Mouse (Mus musculus) MEL-GATA-1-ER (cell line): ENCODE data around the gene Sorcs2.

Experiments used
- DNase-seq: peaks from one replicate; pipeline ENCODE4 v3.0.0-alpha.2; 2012; ENCODE audit warnings: low read depth; ENCODE audit errors: extremely low read depth

The Sorcs2 gene

DNA sequence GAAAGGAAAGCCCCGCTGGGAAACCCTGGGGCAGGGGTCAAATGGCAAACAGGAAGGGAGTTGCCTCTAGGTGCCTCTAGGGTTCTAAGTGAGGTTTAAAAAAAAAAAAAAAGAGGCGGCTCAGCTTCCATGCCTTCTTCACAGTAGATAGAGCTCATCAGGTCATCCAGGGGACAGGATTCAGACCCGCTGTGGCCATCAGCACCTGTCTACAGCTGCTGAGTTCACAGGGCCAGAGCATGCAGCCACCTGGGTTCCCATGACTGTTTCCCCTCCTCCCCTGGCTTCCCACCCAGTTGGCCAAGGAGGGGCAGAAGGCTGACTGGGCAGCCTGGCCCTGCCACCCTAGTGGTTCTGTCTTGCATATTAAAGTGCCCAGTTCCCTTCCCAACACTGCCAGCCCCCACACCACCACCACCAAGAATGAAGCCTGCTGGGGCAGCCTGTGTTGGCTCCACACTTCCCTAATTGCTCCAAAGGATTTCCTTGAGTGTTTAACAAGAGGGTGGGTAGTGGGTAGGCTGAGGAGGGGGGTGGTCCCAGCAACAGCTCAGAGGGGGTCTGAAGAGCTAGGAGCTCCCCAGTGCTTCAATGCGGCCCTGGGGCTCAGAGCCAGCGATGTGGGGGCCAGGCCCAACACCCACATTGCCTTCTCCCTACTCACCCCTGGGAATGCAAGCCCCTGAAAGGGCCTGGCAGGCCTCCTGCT lies 38.2 kb downstream of the Sorcs2 start:
- DNase-seq, result no peak

DNA sequence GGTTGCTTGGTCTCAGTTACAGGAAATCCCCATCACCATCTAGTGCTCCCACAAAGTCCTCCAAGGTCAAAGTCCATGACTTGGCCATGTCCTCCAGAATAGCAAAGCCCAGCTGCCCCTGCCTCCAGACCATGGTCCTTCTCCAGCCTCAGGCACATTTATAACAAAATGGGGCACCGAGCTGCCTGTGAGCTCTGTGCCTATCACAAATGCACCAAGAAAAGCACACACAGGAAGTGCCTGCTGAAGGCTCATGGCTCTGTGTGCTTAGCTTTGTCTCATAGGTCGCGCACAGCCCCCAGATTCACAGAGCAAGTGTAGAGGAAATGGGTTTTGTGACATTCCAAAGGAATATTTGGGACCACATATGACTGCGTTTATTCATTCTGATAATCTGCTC lies 39.8 kb downstream of the Sorcs2 start:
- DNase-seq, result no peak

DNA sequence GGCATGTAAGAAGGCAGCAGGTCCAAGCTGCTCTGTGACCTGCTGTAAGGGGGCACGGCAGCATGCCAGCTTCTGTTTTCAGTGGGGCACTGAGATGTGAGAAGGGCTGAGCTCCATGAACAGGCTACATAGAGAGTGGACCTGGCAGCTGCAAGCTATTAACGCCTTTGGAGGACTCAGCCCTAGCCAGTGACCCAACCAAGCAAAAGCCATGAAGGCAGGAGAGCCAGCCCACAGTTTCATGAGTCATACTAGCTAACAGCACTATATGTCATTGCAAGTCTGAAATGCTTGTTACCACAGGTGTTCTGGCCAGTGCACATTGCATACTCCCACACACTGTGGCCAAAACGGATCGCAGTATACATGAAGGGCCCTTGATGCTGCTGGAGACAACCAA lies 41.3 kb downstream of the Sorcs2 start:
- no peak for DNase-seq

DNA sequence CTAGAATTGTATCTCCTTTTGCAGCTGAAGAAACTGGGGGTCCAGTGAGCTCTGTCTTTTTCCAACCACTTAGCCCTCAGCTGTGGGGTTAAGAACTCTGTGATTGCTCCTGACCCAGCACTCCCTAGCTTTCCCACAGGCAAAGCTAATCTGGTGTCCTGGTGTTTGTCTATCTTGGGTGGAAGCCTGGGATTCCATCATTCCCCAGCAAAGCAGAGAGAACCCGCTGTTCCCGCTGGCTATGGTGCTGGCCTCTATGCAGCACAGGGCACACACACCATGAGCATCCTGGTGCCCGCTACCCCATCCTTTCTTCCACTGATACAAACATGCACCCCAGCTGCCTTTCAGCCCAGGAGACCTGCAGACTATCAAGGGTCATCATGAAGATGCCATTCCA lies 42.3 kb downstream of the Sorcs2 start:
- DNase-seq, result no peak

DNA sequence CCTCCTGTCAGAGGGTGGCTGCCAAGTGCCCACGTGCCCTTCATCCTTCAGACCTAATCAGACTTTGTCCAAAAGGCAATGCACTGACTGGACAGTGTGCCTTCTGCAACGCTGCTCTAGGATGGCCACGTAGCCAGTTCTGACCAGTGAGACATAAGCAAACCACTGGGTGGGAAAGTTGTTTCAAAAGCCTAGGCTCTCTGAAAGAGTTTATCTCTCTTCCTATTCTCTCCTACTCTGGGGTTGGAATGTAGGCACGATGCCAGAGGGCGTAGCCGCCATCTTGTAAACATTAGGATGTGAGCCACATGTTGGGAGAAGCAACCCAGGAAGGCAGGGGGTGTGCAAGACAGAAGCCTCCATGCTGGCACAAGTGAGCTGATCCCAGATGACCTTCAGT lies 44.3 kb downstream of the Sorcs2 start:
- DNase-seq, result no peak

DNA sequence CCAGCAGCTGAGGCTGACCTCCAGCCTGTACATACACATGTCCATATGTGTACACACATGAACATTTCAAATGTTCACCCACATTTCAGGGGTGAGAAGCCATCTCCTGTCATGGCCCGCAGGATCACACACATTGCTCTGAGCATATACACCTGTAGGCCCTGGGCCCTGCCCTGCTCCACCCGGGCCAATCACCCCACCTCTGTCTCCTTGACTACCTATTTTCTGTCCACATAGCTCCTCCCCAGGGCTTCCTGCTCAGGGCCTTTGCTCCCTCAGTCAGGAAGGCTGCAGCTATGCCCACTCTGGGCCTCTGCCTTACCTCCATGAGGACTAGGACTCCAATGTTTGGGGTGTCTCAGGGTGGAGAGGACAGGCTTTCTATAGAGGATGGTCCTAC lies 44.7 kb downstream of the Sorcs2 start:
- DNase-seq, result no peak

DNA sequence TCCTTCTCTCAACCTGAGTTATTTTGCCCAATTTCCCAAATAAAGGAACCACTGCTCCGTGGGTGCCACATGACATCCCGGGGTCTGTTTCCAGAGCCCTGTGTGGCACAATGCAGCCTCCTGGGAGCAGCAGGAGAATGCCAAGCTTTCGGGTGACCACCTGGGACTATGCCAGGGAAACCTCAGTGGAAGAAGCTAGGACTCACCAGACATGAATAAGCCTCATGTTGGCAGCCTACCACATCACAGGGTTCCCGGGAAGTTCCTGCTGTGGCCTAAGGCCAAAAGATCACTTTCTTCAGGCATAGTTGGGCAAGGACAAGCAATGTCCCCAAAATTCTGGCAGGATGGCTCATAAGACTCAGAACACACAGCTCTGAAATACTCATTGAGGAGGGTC lies 51.2 kb downstream of the Sorcs2 start:
- DNase-seq, result no peak

DNA sequence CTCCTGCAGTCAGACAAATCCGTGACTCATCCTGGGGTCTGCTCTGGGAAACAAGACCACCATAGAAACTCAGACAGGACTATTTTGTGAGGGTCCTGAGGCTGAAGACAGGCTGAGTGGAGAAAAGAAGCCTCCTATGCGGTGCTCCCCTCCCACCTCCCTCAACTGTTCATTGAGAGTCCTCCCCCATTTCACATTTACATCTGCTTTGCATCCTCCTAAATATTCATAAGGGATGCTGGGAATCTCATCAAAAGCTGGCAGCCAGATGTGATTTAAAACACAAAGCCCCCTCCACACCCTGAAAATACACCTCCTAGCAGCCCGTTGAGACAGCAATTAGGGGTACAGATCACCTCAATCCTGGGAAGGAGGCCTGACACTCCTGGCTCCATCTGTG lies 58.7 kb downstream of the Sorcs2 start:
- DNase-seq, result no peak

DNA sequence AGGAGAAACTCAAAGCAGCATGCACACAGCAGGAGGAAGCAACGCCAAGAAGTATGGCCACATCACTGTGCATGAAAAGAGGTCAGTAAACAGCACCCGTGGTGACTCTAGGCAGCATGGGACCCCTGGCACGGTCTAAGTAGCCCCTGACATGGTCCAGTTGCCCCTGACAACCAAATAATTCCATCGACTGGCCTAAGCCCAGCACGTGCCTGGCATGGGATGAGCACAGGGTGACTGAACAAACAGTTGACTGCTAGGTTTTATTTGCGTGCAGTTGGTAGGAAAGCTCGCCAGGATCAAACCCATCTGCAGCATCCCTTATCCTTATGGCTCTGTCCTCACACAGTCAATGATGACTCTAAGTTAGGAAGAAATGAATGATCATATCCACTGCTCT lies 61.7 kb downstream of the Sorcs2 start:
- no peak for DNase-seq

DNA sequence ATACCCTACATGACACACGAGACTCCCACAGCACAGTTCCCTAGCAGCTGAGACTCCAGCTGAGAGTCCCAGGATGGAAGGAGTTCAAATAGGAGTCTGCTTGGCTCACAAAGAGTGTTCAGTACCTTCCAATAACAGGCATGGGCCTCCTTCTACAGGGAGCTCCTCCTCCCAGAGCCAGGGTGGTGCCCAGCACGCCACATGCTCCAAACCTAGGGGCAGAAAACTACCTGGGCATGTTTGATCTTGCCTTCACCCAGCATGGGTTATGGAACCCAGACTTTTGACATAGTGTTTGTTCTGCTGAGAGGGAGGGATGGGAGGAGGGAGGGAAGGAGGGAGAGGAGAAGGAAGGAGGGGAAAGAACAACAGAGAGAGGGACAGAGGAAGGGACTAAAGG lies 62.3 kb downstream of the Sorcs2 start:
- no peak for DNase-seq

DNA sequence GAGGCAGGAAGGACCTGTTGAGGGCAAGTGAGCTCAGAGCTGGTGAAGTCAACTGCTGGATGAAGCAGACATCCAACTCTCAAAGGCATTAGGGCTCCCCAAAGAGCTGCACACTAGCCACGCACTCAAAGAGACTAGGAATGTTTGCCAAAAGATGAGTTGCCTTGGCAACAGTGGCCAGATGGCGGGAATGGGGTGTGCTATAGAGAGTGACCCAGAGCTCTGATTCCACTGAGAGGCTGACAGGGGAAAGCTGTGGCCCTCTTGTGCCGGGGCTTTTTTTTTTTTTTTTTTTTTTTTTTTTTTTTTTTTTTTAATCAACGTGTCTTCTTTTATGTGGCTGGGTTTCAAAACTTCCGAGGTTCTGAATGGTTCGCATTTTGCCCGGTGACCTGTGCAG lies 63.7 kb downstream of the Sorcs2 start:
- DNase-seq, result no peak

DNA sequence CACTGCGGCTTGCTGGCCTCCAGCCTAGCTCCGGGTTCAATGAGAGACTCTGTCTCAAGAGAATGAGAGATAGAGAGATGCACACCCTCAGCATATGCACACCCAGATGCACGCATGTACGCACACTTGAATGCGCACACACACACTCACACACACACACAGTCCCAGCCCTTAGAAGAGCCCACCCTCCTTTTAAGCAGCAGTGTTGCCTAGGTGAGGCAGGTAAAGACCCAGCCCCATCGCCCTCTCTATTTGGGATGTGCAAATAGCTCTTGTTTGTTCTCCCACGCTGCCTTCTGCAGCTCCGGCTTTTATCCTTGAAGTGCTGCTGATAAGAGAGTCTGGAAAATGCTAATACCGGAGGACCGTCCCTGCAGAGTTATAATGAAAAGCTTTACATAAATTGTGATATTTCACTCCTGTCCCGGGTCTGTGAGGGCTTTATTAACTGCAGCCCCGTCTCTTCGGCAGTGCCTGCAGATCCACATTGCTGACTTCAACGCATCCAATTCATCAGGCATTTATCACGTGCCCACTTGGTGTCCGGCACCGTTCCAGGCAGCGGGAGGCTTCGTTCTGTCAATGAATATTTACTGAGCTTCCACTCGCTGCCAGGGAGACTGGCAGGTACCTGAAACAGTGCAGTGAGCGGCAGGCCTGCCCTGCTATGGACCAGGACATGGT lies 67.3 kb downstream of the Sorcs2 start:
- no peak for DNase-seq

DNA sequence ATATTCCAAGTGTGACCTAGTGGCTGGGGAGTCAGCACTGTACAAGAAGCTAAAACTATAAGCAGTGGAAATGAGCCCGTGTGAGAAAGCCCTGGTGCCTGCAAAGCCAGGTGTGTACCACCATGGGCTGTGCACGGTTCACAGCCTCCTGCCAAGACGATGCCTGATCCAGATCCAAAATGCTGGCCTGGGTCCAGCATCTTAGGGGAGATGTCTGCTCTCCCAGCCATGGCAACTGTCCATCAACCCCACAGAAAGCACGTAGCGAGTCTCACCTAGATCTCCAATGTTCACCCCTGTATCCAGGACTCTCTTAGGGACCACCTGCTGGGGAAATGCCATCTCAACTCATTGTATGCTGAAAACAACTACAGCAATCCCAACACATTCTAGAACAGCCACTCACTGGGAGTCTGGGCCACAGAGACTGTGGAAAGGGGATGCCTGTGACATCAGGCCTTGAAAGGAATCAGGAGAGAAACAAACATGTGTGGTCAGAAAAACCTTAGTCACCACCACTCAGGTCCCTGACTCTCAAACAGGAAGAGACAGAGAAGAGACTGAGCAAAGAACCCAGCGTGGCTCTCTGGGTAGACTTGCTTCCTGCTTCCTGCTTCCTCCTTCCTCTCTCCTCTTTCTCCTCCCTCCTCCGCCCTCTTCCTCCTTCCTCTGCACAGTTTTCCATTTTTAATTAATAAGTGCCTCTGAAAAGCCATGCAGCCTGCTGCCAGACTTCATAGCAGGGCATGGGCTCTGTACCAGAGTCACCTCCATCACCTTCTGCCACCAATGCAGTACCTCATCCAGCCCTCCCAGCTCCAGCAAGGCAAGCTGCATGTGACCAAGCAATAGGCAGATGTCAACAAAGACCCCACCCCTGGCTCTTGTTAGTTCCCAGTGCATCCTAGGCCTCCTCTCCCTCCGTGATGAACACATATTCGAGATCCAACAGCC lies 71.6 kb downstream of the Sorcs2 start:
- no peak for DNase-seq

DNA sequence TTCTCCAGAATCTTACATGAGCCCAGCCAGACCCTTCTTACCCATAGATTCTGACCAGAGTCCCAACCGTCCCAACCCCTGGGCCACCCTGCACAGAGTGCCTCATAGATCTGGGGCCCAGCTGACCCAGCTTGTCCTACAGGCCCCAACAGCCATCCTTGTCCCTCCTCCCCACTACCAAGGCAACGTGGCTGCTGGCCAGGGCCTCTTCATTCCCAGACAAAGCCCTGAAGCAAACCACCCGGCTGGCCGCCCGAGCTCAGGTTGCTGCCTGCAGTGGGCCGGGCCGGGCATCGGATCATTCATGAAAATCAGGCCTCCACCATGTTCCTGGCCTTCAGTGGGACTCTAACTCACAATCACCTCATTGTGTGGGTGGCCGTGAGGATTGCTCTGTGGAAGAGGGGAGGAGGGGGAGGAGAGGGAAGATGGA lies 73.8 kb downstream of the Sorcs2 start:
- DNase-seq, result no peak

DNA sequence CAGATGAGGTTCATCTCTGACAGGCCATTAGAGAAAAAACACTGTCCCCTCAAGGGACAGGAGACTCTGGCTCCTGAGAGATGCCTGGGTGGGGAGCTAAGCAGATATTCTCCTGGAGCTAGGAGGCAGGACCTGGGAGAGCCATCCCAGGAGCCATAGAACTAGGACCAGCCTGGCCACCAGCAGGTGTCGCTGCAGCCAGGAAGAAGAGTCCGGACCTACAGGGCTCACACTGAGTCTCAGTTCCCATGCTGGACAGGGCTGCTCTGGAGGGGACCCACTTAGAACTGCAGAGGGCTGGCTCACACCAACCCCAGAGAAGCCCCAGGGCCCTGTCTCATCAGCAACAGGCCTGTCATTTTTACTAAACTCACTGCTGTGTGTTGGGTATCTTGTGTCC lies 74.4 kb downstream of the Sorcs2 start:
- DNase-seq, result no peak

DNA sequence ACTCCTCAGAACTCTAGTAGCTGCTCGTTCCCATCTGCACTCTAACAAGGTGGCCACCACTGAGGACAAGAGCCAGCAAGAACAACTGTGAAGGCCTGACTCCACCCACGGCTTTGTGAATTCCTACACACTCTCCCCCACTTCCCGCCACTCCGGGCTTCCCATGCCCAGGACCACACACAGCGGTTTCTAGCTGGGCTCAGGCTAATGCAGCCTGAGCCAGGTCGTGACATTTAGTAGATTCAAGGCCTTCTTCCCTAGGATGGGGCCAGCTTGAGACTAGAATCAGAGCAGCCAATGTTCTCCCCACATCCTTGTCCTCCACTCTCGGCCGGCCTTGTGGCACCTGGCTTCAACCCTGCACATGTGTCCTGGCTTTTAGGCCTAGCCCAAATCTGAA lies 76.4 kb downstream of the Sorcs2 start:
- DNase-seq, result no peak

DNA sequence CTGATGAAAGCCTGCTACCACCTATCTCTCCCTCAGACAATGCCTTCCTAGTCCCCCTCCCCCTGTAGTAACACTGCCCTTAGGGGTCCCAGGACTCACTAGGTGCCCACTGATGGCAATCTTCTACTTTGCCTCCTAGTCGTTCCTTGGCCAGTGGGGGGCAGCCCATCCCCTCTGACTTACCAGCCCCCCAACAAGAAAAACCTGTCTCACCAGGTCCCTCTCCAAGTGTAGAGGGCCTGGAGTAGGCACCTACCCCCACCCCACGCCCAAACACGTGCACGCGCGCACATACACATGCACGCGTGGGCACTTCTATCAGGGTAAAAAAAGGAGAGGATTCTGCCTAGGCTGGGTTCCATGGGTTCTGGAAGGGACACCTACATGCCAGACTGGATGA lies 77.3 kb downstream of the Sorcs2 start:
- DNase-seq, result no peak

DNA sequence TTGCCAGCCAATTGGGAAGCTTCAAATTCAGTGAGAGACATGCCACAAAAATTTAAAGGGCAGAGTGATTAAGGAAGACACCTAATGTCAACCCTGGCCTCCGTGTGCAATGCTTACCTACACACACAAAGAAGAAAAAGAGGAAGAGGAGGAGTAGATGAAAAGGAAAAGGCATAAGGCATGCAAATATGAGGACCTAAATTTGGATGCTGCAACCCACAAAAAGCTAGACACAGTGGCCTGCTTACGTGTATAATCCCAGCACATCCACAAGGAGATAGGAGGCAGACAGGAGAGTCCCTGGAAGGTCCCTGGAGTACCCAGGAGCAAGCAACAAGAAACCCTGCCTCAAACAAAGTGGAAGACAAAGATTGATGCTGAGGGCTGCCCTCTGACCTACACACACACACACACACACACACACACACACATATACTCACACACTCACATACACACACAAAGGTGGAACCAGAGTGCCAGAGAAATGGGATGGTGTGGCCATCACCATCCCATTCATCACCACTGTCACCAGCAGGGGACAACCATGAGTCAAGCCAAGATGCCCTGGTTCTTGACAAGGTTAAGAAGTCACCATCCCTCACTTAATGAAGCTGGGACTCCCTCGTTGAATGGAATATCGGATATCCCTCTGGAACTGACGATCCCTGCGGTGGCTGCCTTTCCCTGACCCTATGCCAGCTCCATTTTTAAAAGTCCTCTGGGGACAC lies 80.1 kb downstream of the Sorcs2 start:
- no peak for DNase-seq

DNA sequence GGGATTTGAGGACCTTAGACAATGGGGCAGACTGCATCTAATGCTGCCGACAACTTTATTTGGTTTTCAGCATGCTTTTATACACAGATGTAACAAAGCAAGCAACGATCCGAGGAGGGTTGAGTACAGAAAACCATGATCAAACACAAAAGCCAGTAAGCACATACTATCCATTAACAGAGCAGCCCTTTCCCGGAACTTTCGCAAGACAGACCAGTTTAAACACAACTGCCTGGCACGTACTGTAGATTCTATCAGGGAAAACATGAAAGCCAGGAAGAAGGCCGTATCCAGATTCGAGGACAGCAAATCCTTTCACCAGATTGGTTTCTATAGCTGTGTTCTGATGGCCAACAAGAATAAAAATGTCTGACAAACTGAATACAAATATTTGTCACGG lies 82.8 kb downstream of the Sorcs2 start:
- no peak for DNase-seq

DNA sequence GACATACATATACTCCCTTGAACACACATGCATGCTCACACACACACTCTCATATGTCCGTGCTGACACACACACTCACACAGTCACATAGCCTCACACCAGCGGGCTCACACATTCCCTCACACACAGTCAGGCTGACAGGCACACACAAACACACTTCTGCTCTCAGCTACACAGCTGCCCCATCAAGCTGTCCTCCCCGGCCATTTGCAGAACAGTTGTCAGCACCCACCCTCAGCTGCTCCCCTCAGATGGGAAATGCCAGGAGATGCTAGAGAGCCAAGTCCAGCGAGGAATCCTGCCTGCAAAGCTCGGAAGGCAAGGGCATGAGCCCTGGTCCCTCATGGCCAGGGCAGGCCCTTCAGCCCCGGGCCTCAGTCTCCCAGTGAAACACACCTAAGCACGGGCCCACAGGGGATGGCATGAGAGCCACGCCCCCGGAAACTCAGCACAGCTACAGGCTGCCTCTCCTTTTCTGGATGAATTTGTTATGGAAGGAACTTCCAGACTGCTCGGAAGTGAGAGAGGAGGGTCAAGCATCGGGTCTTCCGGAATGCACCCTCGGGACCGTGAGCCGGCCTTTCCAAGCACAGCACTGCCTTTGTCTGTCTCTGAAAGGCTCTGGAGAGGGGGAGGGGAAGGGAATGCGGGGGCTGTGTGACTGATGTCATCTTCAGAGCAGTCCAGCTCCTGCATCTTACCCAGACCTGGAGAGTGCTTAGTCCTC lies 84.4 kb downstream of the Sorcs2 start:
- DNase-seq, result no peak

DNA sequence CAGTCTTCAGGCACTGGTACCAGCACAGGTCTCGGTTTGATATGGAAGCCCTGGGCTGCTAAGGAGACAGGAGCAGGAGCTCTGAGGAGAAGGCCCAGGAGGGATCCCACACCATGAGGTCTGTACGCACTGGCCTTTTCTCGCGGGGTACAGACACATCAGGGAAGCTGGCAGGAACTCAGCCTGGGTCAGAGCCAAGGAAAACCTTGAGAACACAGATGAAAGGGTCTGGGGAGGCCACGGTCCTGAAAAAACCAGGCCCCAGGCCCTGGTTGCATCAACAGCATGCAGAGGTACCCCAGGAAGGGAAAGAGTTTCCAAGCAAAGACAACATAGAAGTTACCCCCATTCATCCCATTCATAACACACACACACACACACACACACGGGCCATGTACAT lies 85.0 kb downstream of the Sorcs2 start:
- DNase-seq, result no peak
